Mouse (Mus musculus) CH12.LX (cell line): ENCODE measurements at regions not wholly inside any gene's neighbourhood (a gene's known extent, or its start where the extent isn't known, plus 50 kb on each side); places are given as distances from the start of the nearest gene placed in this dataset.

ENCODE experiments used
- CTCF ChIP-seq, 2 experiments: IDR thresholded peaks in 1 of 2; conservative IDR thresholded peaks in 1 of 2; 2 replicates each; pipeline ENCODE4 v1.5.1; 2011 to 2012; ENCODE audit warnings: low read depth in 2 of 2, low read length in 2 of 2, improper control_type of control experiment in 1 of 2, inconsistent platforms in 1 of 2, mild to moderate bottlenecking in 1 of 2, moderate library complexity in 1 of 2
- EP300 ChIP-seq: IDR thresholded peaks from 2 replicates; pipeline ENCODE4 v1.6.1; 2011; ENCODE audit warnings: low read length, improper control_type of control experiment
- KAT2A ChIP-seq: IDR thresholded peaks from 2 replicates; pipeline ENCODE4 v1.6.1; 2012; ENCODE audit warnings: low read length, improper control_type of control experiment, inconsistent platforms; ENCODE audit not compliant: insufficient replicate concordance
- POLR2A ChIP-seq: IDR thresholded peaks from 2 replicates; pipeline ENCODE4 v1.6.1; 2011; ENCODE audit warnings: low read depth, mild to moderate bottlenecking, improper control_type of control experiment, low read length
- POLR2AphosphoS2 ChIP-seq: IDR thresholded peaks from 2 replicates; pipeline ENCODE4 v1.6.1; 2011; ENCODE audit warnings: low read depth, low read length, improper control_type of control experiment
- TBP ChIP-seq: conservative IDR thresholded peaks from 2 replicates; pipeline ENCODE4 v1.6.1; 2011; ENCODE audit warnings: low read depth, low read length, improper control_type of control experiment
- UBTF ChIP-seq: IDR thresholded peaks from 2 replicates; pipeline ENCODE4 v1.6.1; 2012; ENCODE audit warnings: low read depth, mild to moderate bottlenecking, inconsistent platforms, low read length, improper control_type of control experiment, moderate library complexity
- ZKSCAN1 ChIP-seq: IDR thresholded peaks from 2 replicates; pipeline ENCODE4 v1.6.1; 2012; ENCODE audit warnings: low read depth, inconsistent platforms, low read length, improper control_type of control experiment, borderline replicate concordance
- ZNF384 ChIP-seq: IDR thresholded peaks from 2 replicates; pipeline ENCODE4 v1.6.1; 2012; ENCODE audit warnings: low read depth, low read length, improper control_type of control experiment, inconsistent platforms

DNA sequence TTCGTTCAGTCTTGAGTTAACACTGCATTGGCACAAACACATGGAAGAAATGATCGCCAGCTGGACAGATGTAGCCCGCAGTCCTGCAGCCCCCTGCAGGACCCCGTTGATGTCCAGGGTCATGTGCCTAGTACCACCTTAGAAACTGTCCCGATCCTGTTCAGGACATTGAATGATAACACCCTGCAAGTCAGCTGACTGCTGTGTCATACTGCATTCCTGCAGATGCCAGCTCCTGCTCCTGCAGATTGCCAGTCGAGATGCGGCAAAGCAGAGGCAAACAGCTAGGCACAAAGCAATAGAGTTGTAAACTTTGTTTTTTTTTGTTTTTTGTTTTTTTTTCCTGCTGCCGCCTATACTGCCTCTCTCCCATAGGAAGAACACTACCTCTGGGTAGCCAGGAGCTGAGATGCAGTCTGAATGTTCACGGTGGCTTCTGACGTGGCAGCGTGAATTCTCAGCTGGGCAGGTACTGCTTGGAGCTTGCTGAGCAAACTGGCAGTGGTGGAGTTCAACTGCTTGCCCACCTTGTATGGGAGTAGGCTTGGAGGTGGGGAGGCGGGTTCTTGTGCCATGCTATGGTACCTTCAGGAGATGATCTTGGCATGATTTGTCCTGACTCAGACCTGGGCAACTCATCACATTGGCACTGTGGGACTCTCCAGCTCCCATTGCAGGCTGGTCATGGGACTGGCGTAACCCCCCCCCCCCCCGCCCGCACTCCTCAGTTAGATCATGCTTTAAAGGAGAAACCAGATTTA, 60.7 kb upstream of the Sox4 start:
- no peak for TF ChIP-seq CTCF (conservative IDR thresholded peaks at IDR 0.05 in 1 of 2, IDR thresholded peaks at IDR 0.05 in 1 of 2; ENCODE audit: low read depth in 2 of 2, low read length in 2 of 2)
- TF ChIP-seq ZKSCAN1: no peak
- TF ChIP-seq UBTF: no peak
- TF ChIP-seq POLR2A: no peak
- TF ChIP-seq KAT2A: no peak
- no peak for TF ChIP-seq EP300
- TF ChIP-seq ZNF384: no peak
- no peak for TF ChIP-seq TBP
- TF ChIP-seq POLR2AphosphoS2: no peak
